Mouse (Mus musculus) forebrain, embryonic 11.5 days (tissue): ENCODE measurements around the gene Dstn. TPM values are rescaled to one million over a fixed set of nuclear protein-coding genes. Genes with fewer than 3 reads are reported as not detected.

ENCODE experiments used
- ATAC-seq: fragments of 200-750 bp; cut with Nextera tagmentation; replicated peaks from 2 replicates; pipeline ENCODE4 v1.8.0; 2017; ENCODE audit warnings: moderate TSS enrichment; ENCODE audit not compliant: low FRiP score
- DNase-seq: peaks from one replicate; pipeline ENCODE4 v3.0.0-alpha.2; 2017; ENCODE audit warnings: low spot score
- H3K27ac ChIP-seq: fragments of 300-500 bp; sonication (generic); 2 replicates; pipeline ENCODE4 v1.5.1; 2014; ENCODE audit warnings: low read depth, low read length
- H3K27me3 ChIP-seq: fragments of 300-500 bp; sonication (generic); 2 replicates; pipeline ENCODE4 v1.6.1; 2014; ENCODE audit warnings: mild to moderate bottlenecking, low read length, mixed read lengths; ENCODE audit not compliant: control insufficient read depth, insufficient read depth
- H3K36me3 ChIP-seq: fragments of 300-500 bp; sonication (generic); 2 replicates; pipeline ENCODE4 v1.6.1; 2014; ENCODE audit warnings: mild to moderate bottlenecking, low read length, moderate library complexity, mixed read lengths; ENCODE audit not compliant: control insufficient read depth, insufficient read depth
- H3K4me1 ChIP-seq: fragments of 300-500 bp; sonication (generic); replicated peaks from 2 replicates; pipeline ENCODE4 v1.6.1; 2014; ENCODE audit warnings: low read length, mixed read lengths; ENCODE audit not compliant: control insufficient read depth, insufficient read depth
- H3K4me2 ChIP-seq: fragments of 300-500 bp; sonication (generic); 2 replicates; pipeline ENCODE4 v1.6.1; 2014; ENCODE audit warnings: low read depth, mild to moderate bottlenecking, low read length, moderate library complexity, mixed read lengths; ENCODE audit not compliant: severe bottlenecking
- H3K4me3 ChIP-seq: fragments of 300-500 bp; sonication (generic); 2 replicates; pipeline ENCODE4 v1.5.1; 2014; ENCODE audit warnings: low read depth, low read length
- H3K9ac ChIP-seq: fragments of 300-500 bp; sonication (generic); 2 replicates; pipeline ENCODE4 v1.6.1; 2014; ENCODE audit warnings: low read length
- H3K9me3 ChIP-seq: fragments of 300-500 bp; sonication (generic); 2 replicates; pipeline ENCODE4 v1.6.1; 2016; ENCODE audit warnings: low read length, mixed read lengths; ENCODE audit not compliant: control insufficient read depth
- WGBS: fragments of 180-500 bp; shearing (Covaris S2); extraction: QIAGEN DNeasy Blood & Tissue Kit; methylation state at CpG from one replicate; pipeline ENCODE4 v1.1.7; 2014; 5-methylcytosine and 5-hydroxymethylcytosine counted together
- polyA plus RNA-seq: library from polyadenylated mRNA; unstranded; fragments of >200 nt; fragmentation: Nextera tagmentation; extraction: Ambion mirVana; gene quantifications from 2 replicates; pipeline ENCODE4 v1.2.1, GENCODE M21; 2014

Gene Dstn
- polyA plus RNA-seq: 364 and 369 TPM in 2 replicates

- Histone ChIP-seq H3K4me1 (peaks cover 3% of the 10 kb centered on the region; the same call in 1 of the 2 replicates), H3K36me3 (no peaks in the 10 kb centered on the region), H3K27me3 (no peaks in the 10 kb centered on the region), H3K4me3 (peak within 1 kb of the TSS; percentile 73), H3K4me2 (peak within 1 kb of the TSS; percentile 77), H3K9ac (peak within 1 kb of the TSS; percentile 74), H3K27ac (peak within 1 kb of the TSS; percentile 84), H3K9me3 (no peaks in the 10 kb centered on the region)
- peak; percentile 97 for ATAC-seq
- peak; percentile 98 for DNase-seq
- under 1% methylated on average over 71 of the region's 71 CpGs for WGBS
Observed at GRCm38 (mm10) chr2:143914760-143915599, at the start of gene Dstn. Dstn (plus strand) TSS chr2:143915320.

GRCm38 (mm10) chr2:143867326-143867725 is 47.8 kb upstream of the Dstn start:
- no peak overlapping the region; the same call in 1 of the 2 replicates for H3K9ac ChIP-seq
- H3K4me1 ChIP-seq: 0 out of 2 replicates have a peak, but pooled peaks cover 5% of the 10 kb centered on the region
- no peak overlapping the region for H3K4me3 ChIP-seq
- WGBS: 11% methylated on average over 6 of the region's 6 CpGs
- ATAC-seq: peak; percentile 51
- no peaks in the 10 kb centered on the region for H3K36me3 ChIP-seq
- H3K27ac ChIP-seq: no peak overlapping the region
- peaks cover 17% of the 10 kb centered on the region for H3K27me3 ChIP-seq
- peak; percentile 79 for DNase-seq
- H3K9me3 ChIP-seq: no peaks in the 10 kb centered on the region
- no peak overlapping the region for H3K4me2 ChIP-seq

- WGBS: 75% methylated on average over 10 of the region's 10 CpGs
- DNase-seq (no peak), ATAC-seq (no peak)
- no peaks in the 10 kb centered on the region for H3K4me1 ChIP-seq
- H3K4me3 ChIP-seq: no peak overlapping the region
- H3K27me3 ChIP-seq: no peaks in the 10 kb centered on the region
- no peak overlapping the region for H3K9ac ChIP-seq
- no peak overlapping the region for H3K4me2 ChIP-seq
- H3K27ac ChIP-seq: no peak overlapping the region
- no peaks in the 10 kb centered on the region for H3K9me3 ChIP-seq
- H3K36me3 ChIP-seq: no peaks in the 10 kb centered on the region
Observed at GRCm38 (mm10) chr2:143870936-143871688, 44.0 kb upstream of the Dstn start.

- ATAC-seq (no peak), DNase-seq (no peak)
- Histone ChIP-seq H3K27ac (no peak overlapping the region), H3K27me3 (no peaks in the 10 kb centered on the region), H3K4me2 (no peak overlapping the region), H3K9ac (no peak overlapping the region), H3K4me1 (no peaks in the 10 kb centered on the region), H3K9me3 (no peaks in the 10 kb centered on the region), H3K36me3 (no peaks in the 10 kb centered on the region), H3K4me3 (no peak overlapping the region)
- 70% methylated on average over 1 of the region's 1 CpGs for WGBS
Observed at GRCm38 (mm10) chr2:143876026-143876425, 39.1 kb upstream of the Dstn start.

GRCm38 (mm10) chr2:143876929-143877632 is 38.0 kb upstream of the Dstn start:
- H3K4me1 ChIP-seq: no peaks in the 10 kb centered on the region
- no peak overlapping the region for H3K4me3 ChIP-seq
- DNase-seq: no peak

GRCm38 (mm10) chr2:143879311-143879710 is 35.8 kb upstream of the Dstn start:
- DNase-seq (no peak), ATAC-seq (no peak)
- no peak overlapping the region for H3K4me3 ChIP-seq
- WGBS: 88% methylated on average over 6 of the region's 6 CpGs
- no peaks in the 10 kb centered on the region for H3K9me3 ChIP-seq
- H3K4me2 ChIP-seq: no peak overlapping the region
- no peak overlapping the region for H3K9ac ChIP-seq
- no peaks in the 10 kb centered on the region for H3K36me3 ChIP-seq
- no peaks in the 10 kb centered on the region for H3K4me1 ChIP-seq
- H3K27ac ChIP-seq: no peak overlapping the region
- no peaks in the 10 kb centered on the region for H3K27me3 ChIP-seq

More at GRCm38 (mm10) chr2:143876929-143877632, 38.0 kb upstream of the Dstn start:
- WGBS: 77% methylated on average over 4 of the region's 4 CpGs
- no peak overlapping the region for H3K9ac ChIP-seq
- no peak overlapping the region for H3K4me2 ChIP-seq
- no peaks in the 10 kb centered on the region for H3K27me3 ChIP-seq
- H3K27ac ChIP-seq: no peak overlapping the region
- H3K9me3 ChIP-seq: no peaks in the 10 kb centered on the region
- ATAC-seq: no peak
- H3K36me3 ChIP-seq: no peaks in the 10 kb centered on the region

- Histone ChIP-seq H3K4me1 (no peaks in the 10 kb centered on the region), H3K9ac (no peak overlapping the region), H3K4me3 (no peak overlapping the region), H3K9me3 (no peaks in the 10 kb centered on the region), H3K4me2 (no peak overlapping the region), H3K27ac (no peak overlapping the region), H3K27me3 (no peaks in the 10 kb centered on the region), H3K36me3 (no peaks in the 10 kb centered on the region)
- no peak for DNase-seq
- 89% methylated on average over 4 of the region's 4 CpGs for WGBS
- no peak for ATAC-seq
Observed at GRCm38 (mm10) chr2:143882002-143882401, 33.1 kb upstream of the Dstn start.

GRCm38 (mm10) chr2:143882606-143883288 is 32.4 kb upstream of the Dstn start:
- no peaks in the 10 kb centered on the region for H3K4me1 ChIP-seq
- H3K9ac ChIP-seq: no peak overlapping the region
- H3K9me3 ChIP-seq: no peaks in the 10 kb centered on the region
- no peaks in the 10 kb centered on the region for H3K27me3 ChIP-seq
- H3K27ac ChIP-seq: no peak overlapping the region
- H3K4me2 ChIP-seq: no peak overlapping the region
- 89% methylated on average over 10 of the region's 10 CpGs for WGBS
- ATAC-seq (no peak), DNase-seq (no peak)
- H3K36me3 ChIP-seq: no peaks in the 10 kb centered on the region
- no peak overlapping the region for H3K4me3 ChIP-seq
